Mouse (Mus musculus) MEL (cell line): ENCODE measurements around the gene Zmynd10. TPM values are rescaled to one million over a fixed set of nuclear protein-coding genes. Genes with fewer than 3 reads are reported as not detected.

Experiments used
- DNase-seq: peaks from one replicate; pipeline ENCODE4 v3.0.0; 2011; ENCODE audit warnings: low read depth, low spot score
- H3K27ac ChIP-seq: 2 replicates; pipeline ENCODE4 v1.5.1; 2012; ENCODE audit warnings: low read depth, mild to moderate bottlenecking, control low read depth, low read length, moderate library complexity; ENCODE audit not compliant: control insufficient read depth
- H3K27me3 ChIP-seq, 2 experiments: fragments of 150-350 bp in 1 of 2; sonication (generic) in 1 of 2; 2 replicates each; pipeline ENCODE4 v1.6.1; 2012; ENCODE audit warnings: low read length in 2 of 2, mild to moderate bottlenecking in 2 of 2, improper control_type of control experiment in 1 of 2, moderate library complexity in 1 of 2; ENCODE audit not compliant: insufficient read depth in 2 of 2, control insufficient read depth in 1 of 2
- H3K36me3 ChIP-seq, 2 experiments: 2 replicates each; pipeline ENCODE4 v1.6.1; 2012 to 2014; ENCODE audit warnings: low read length in 2 of 2, improper control_type of control experiment in 1 of 2, inconsistent platforms in 1 of 2, mild to moderate bottlenecking in 1 of 2; ENCODE audit not compliant: insufficient read depth in 2 of 2, control insufficient read depth in 1 of 2
- H3K4me1 ChIP-seq, 2 experiments: fragments of 150-350 bp in 1 of 2; sonication (generic) in 1 of 2; 2 replicates each; pipeline ENCODE4 v1.6.1; 2012; ENCODE audit warnings: low read length in 2 of 2, improper control_type of control experiment in 1 of 2, mild to moderate bottlenecking in 1 of 2; ENCODE audit not compliant: insufficient read depth in 2 of 2, control insufficient read depth in 1 of 2
- H3K4me3 ChIP-seq, 2 experiments: fragments of 150-350 bp in 1 of 2; sonication (generic) in 1 of 2; 2 replicates each; pipeline ENCODE4 v1.5.1; 2012; ENCODE audit warnings: low read depth in 2 of 2, low read length in 2 of 2, mild to moderate bottlenecking in 2 of 2, moderate library complexity in 2 of 2, control low read depth in 1 of 2, improper control_type of control experiment in 1 of 2; ENCODE audit not compliant: control insufficient read depth in 1 of 2, insufficient read depth in 1 of 2
- H3K79me2 ChIP-seq: 2 replicates; pipeline ENCODE4 v1.6.1; 2012; ENCODE audit warnings: mild to moderate bottlenecking, low read length, moderate library complexity; ENCODE audit not compliant: control insufficient read depth, poor library complexity, insufficient read depth
- H3K9ac ChIP-seq: 2 replicates; pipeline ENCODE4 v1.6.1; 2012; ENCODE audit warnings: low read depth, mild to moderate bottlenecking, control low read depth, low read length, moderate library complexity; ENCODE audit not compliant: control insufficient read depth, poor library complexity, severe bottlenecking
- H3K9me3 ChIP-seq: fragments of 150-350 bp; sonication (generic); replicated peaks from 2 replicates; pipeline ENCODE4 v1.6.1; 2012; ENCODE audit warnings: mild to moderate bottlenecking, low read length, improper control_type of control experiment, moderate library complexity; ENCODE audit not compliant: insufficient read depth
- BHLHE40 ChIP-seq: IDR thresholded peaks from 2 replicates; pipeline ENCODE4 v1.6.1; 2012; ENCODE audit warnings: low read depth, mild to moderate bottlenecking, inconsistent platforms, low read length, improper control_type of control experiment, borderline replicate concordance
- CHD1 ChIP-seq: IDR thresholded peaks from 2 replicates; pipeline ENCODE4 v1.6.1; 2012; ENCODE audit warnings: low read depth, mild to moderate bottlenecking, inconsistent platforms, low read length, improper control_type of control experiment
- E2F4 ChIP-seq: IDR thresholded peaks from 2 replicates; pipeline ENCODE4 v1.6.1; 2011; ENCODE audit warnings: low read depth, low read length, improper control_type of control experiment, borderline replicate concordance
- ELF1 ChIP-seq: IDR thresholded peaks from 2 replicates; pipeline ENCODE4 v1.6.1; 2014; ENCODE audit warnings: low read depth, mild to moderate bottlenecking, inconsistent platforms, low read length, improper control_type of control experiment, moderate library complexity
- JUND ChIP-seq: IDR thresholded peaks from 2 replicates; pipeline ENCODE4 v1.6.1; 2011; ENCODE audit warnings: low read depth, mild to moderate bottlenecking, improper control_type of control experiment, low read length
- KAT2A ChIP-seq: conservative IDR thresholded peaks from 2 replicates; pipeline ENCODE4 v1.6.1; 2012; ENCODE audit warnings: low read depth, low read length, improper control_type of control experiment, inconsistent platforms
- MAX ChIP-seq: IDR thresholded peaks from 2 replicates; pipeline ENCODE4 v1.6.1; 2011; ENCODE audit warnings: low read length, improper control_type of control experiment
- MAZ ChIP-seq: IDR thresholded peaks from 2 replicates; pipeline ENCODE4 v1.6.1; 2012; ENCODE audit warnings: low read depth, mild to moderate bottlenecking, inconsistent platforms, low read length, improper control_type of control experiment
- MXI1 ChIP-seq: IDR thresholded peaks from 2 replicates; pipeline ENCODE4 v1.6.1; 2011; ENCODE audit warnings: mild to moderate bottlenecking, low read depth, low read length, improper control_type of control experiment
- MYB ChIP-seq: IDR thresholded peaks from 2 replicates; pipeline ENCODE4 v1.6.1; 2011; ENCODE audit warnings: mild to moderate bottlenecking, low read depth, low read length, improper control_type of control experiment
- MYC ChIP-seq: IDR thresholded peaks from 2 replicates; pipeline ENCODE4 v1.6.1; 2011; ENCODE audit warnings: low read depth, mild to moderate bottlenecking, low read length, improper control_type of control experiment, moderate library complexity
- NRF1 ChIP-seq: IDR thresholded peaks from 2 replicates; pipeline ENCODE4 v1.6.1; 2014; ENCODE audit warnings: low read depth, mild to moderate bottlenecking, inconsistent platforms, low read length, improper control_type of control experiment, moderate library complexity; ENCODE audit not compliant: poor library complexity, insufficient read depth, severe bottlenecking
- POLR2A ChIP-seq, 2 experiments: IDR thresholded peaks; 2 replicates each; pipeline ENCODE4 v1.6.1; 2011 to 2012; ENCODE audit warnings: low read length in 2 of 2, mild to moderate bottlenecking in 2 of 2, control low read depth in 1 of 2, improper control_type of control experiment in 1 of 2, low read depth in 1 of 2, moderate library complexity in 1 of 2; ENCODE audit not compliant: control insufficient read depth in 1 of 2, insufficient read depth in 1 of 2, poor library complexity in 1 of 2
- POLR2AphosphoS5 ChIP-seq: IDR thresholded peaks from 2 replicates; pipeline ENCODE4 v1.6.1; 2012; ENCODE audit warnings: low read depth, borderline replicate concordance, mild to moderate bottlenecking, inconsistent platforms, low read length, moderate library complexity, mixed read lengths
- RAD21 ChIP-seq: IDR thresholded peaks from 2 replicates; pipeline ENCODE4 v1.6.1; 2011; ENCODE audit warnings: mild to moderate bottlenecking, low read depth, low read length, improper control_type of control experiment
- TBP ChIP-seq: IDR thresholded peaks from 2 replicates; pipeline ENCODE4 v1.8.0; 2011; ENCODE audit warnings: low read depth, low read length, improper control_type of control experiment
- TCF12 ChIP-seq: IDR thresholded peaks from 2 replicates; pipeline ENCODE4 v1.6.1; 2014; ENCODE audit warnings: low read depth, mild to moderate bottlenecking, inconsistent platforms, low read length, improper control_type of control experiment, moderate library complexity
- USF1 ChIP-seq: IDR thresholded peaks from 2 replicates; pipeline ENCODE4 v1.6.1; 2014; ENCODE audit warnings: low read depth, mild to moderate bottlenecking, inconsistent platforms, low read length, improper control_type of control experiment, moderate library complexity
- ZNF384 ChIP-seq: IDR thresholded peaks from 2 replicates; pipeline ENCODE4 v1.6.1; 2012; ENCODE audit warnings: low read depth, mild to moderate bottlenecking, inconsistent platforms, low read length, improper control_type of control experiment
- polyA plus RNA-seq, 2 experiments: library from polyadenylated mRNA; stranded (reverse) in 1 of 2; unstranded in 1 of 2; fragments of >175 nt in 1 of 2; fragments of >200 nt in 1 of 2; gene quantifications; 2 replicates each; pipeline versions ENCODE4 v1.2.1 to v1.2.4; 2012; ENCODE audit warnings: low replicate concordance in 2 of 2, low read depth in 1 of 2; ENCODE audit not compliant: insufficient read length in 2 of 2, insufficient read depth in 1 of 2, missing spikeins in 1 of 2
- total RNA-seq: library from RNA; depleted of rRNA; stranded (reverse); fragments of 300-350 nt; gene quantifications from 2 replicates; pipeline ENCODE4 v1.2.3, GENCODE M21; 2012

Zmynd10 gene
- total and polyA plus RNA-seq, 3 experiments = 0.31 to 0.85 TPM; not detected in 1

DNA sequence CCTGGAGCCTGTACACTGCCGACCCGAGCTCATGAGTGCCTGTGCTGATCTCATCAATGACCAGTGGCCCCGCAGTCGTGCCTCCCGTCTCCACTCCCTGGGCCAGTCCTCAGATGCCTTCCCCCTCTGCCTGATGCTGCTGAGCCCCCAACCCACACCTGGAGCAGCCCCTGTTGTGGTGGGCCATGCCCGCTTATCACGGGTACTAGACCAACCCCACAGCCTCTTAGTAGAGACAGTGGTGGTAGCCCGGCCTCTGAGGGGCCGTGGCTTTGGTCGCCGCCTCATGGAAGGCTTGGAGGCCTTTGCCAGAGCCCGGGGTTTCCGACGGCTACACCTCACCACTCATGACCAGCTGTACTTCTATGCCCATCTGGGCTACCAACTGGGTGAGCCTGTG lies 36.1 kb downstream of the Zmynd10 start:
- H3K27ac ChIP-seq = no peak overlapping the region
- DNase-seq = no peak
- H3K4me3 ChIP-seq = no peak overlapping the region
- H3K9ac ChIP-seq = no peak overlapping the region
- no peaks in the 10 kb centered on the region for H3K27me3 ChIP-seq
- peaks cover 0 to 18% of the 10 kb centered on the region in 2 experiments; a peak in 2 of 4 replicates for H3K36me3 ChIP-seq
- H3K79me2 ChIP-seq = peaks cover 36% of the 10 kb centered on the region
- peaks cover 8 to 28% of the 10 kb centered on the region in 2 experiments; a peak in 3 of 4 replicates for H3K4me1 ChIP-seq
- no peak for TF ChIP-seq MAZ
- no peak for TF ChIP-seq TCF12
- TF ChIP-seq JUND = no peak
- TF ChIP-seq CHD1 = no peak
- no peak for TF ChIP-seq MAX
- no peak for TF ChIP-seq TBP
- TF ChIP-seq BHLHE40 = no peak
- TF ChIP-seq POLR2AphosphoS5 = no peak
- no peak for TF ChIP-seq USF1
- no peak for TF ChIP-seq ZNF384
- no peak for TF ChIP-seq MYC
- no peak for TF ChIP-seq KAT2A
- no peak for TF ChIP-seq NRF1
- TF ChIP-seq POLR2A (IDR thresholded peaks at IDR 0.05; ENCODE audit: control insufficient read depth in 1 of 2, insufficient read depth in 1 of 2, low read depth in 1 of 2, low read length in 2 of 2, poor library complexity in 1 of 2) = no peak
- no peaks in the 10 kb centered on the region for H3K9me3 ChIP-seq

DNA sequence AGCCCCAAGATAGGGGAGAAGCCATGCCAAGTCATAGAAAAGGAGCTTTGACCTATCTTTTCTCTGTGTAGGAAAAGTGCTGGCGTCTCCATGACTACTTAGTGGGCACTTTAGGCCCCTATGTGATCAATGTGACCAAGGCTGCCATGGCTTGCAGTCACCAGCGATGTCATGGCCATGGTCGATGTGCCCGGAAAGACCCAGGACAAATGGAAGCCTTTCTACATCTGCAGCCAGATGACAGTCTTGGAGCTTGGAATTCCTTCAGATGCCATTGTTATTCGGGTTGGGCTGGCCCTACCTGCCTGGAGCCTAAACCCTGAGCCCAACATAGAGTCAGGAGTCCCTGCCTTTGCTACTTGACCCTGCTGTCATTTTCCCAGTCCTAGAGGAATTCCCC lies 39.4 kb downstream of the Zmynd10 start:
- TF ChIP-seq POLR2A (IDR thresholded peaks at IDR 0.05; ENCODE audit: control insufficient read depth in 1 of 2, insufficient read depth in 1 of 2, low read depth in 1 of 2, low read length in 2 of 2, poor library complexity in 1 of 2) (no peak), E2F4 (no peak), TCF12 (no peak), MXI1 (no peak), POLR2AphosphoS5 (no peak), MYB (no peak), BHLHE40 (no peak), KAT2A (no peak), ELF1 (no peak), RAD21 (no peak)
- TF ChIP-seq, all 39 proteins: peak for 0
- Histone ChIP-seq H3K4me3 (peak overlapping the region in 1 of 2 experiments; percentile 10; a peak in 2 of 4 replicates), H3K27ac (peak overlapping the region; percentile 94), H3K36me3 (peaks cover 4 to 35% of the 10 kb centered on the region in 2 experiments; a peak in 3 of 4 replicates), H3K79me2 (peaks cover 54% of the 10 kb centered on the region), H3K4me1 (peaks cover 16 to 37% of the 10 kb centered on the region in 2 experiments; a peak in 3 of 4 replicates), H3K9me3 (no peaks in the 10 kb centered on the region), H3K27me3 (no peaks in the 10 kb centered on the region), H3K9ac (peak overlapping the region; percentile 49)
- peak; percentile 29 for DNase-seq
